Mouse (Mus musculus): ENCODE data around the gene Mga.

GRCm38 (mm10) chr2:119872371-119873104 lies 24.5 kb upstream of the Mga start:
- TF ChIP-seq POLR2A (IDR thresholded peaks at IDR 0.05; ENCODE audit: low read depth, low read length) = no peak
- TF ChIP-seq CTCF (conservative IDR thresholded peaks at IDR 0.05; ENCODE audit: insufficient read depth, insufficient read length, low read depth, low read length) = no peak
